ENCODE assay signal across 8 mouse cellular contexts in the genomic region with DNA sequence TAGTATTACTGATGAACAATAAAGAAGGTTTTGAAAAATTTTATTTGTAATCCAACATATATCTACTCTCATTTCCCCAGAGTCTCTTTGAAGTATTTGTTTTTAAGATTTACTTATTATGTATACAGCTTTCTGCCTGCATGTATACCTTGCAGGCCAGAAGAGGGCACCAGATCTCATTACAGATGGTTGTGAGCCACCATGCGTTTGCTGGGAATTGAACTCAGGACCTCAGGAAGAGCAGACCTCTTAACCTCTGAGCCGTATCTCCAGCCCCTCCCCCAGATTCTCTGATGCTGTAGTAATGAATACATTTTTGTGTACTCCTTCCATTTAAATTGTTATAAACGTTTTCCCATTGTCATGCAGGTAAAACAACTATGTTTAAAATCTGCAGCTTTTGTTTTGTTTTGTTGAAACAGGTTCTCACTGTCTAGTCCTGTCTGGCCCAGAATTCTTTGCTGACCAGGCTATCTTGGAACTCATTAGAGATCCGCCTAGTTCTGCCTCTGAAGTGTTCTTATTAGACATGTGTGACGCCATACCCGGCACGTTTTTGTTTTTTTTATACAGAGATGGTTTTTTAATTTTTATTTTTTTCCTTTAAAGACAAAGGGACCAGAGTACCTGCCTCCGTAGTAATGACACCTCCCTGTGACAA. TPM values are rescaled to one million over a fixed set of nuclear protein-coding genes. Genes with fewer than 3 reads are reported as not detected.
A peak's percentile ranks its signal among the peaks of the same experiment; 100 is the strongest.
DNase-seq lines count a peak whose midpoint lies in the region; ATAC-seq and TF ChIP-seq lines count a peak whose summit lies in the region.

No protein-coding gene starts in this region.

- peak; percentile 29; the same call in 1 of the 2 replicates for ATAC-seq in frontal cortex, adult (ENCODE audit: low TSS enrichment)
- no peak; the same call in 1 of the 2 replicates for ATAC-seq in limb, embryonic 15.5 days (ENCODE audit: insufficient number of reproducible peaks, low FRiP score, low TSS enrichment, low read depth)
- peak; percentile 62 for ATAC-seq in stomach, postnatal 0 days (ENCODE audit: low FRiP score, low TSS enrichment)

- peak overlapping the region; percentile 94 for H3K4me3 ChIP-seq in limb, embryonic 15.5 days
- H3K4me3 ChIP-seq in stomach, postnatal 0 days (ENCODE audit: low read depth, low read length), result peak overlapping the region; percentile 89

- H3K9ac ChIP-seq in limb, embryonic 15.5 days, result peak overlapping the region; percentile 81; the same call in 1 of the 2 replicates
- H3K9ac ChIP-seq in stomach, postnatal 0 days (ENCODE audit: low read length), result peak overlapping the region; percentile 85; the same call in 1 of the 2 replicates

- DNase-seq in frontal cortex, postnatal 14 days (ENCODE audit: low spot score in 2 of 2), result no peak
- DNase-seq in thymus, postnatal 14 days, result peak; percentile 17
- no peak for DNase-seq in thymus, postnatal 25 days
- no peak for DNase-seq in stomach, postnatal 0 days (ENCODE audit: low spot score)
- DNase-seq in frontal cortex, adult 2 months (ENCODE audit: extremely low spot score in 1 of 2, low spot score in 1 of 2), result no peak
- no peak for DNase-seq in testis, postnatal 10 days (ENCODE audit: low spot score)

- H3K9me3 ChIP-seq in limb, embryonic 15.5 days, result peaks cover 4% of the 10 kb centered on the region; the same call in 1 of the 2 replicates
- no peaks in the 10 kb centered on the region for H3K9me3 ChIP-seq in stomach, postnatal 0 days (ENCODE audit: control insufficient read depth, low read length)

- WGBS in limb, embryonic 15.5 days, result 32% methylated on average over 8 of the region's 8 CpGs
- 29% methylated on average over 8 of the region's 8 CpGs for WGBS in stomach, postnatal 0 days

- no peak for TF ChIP-seq EP300 in stomach, postnatal 0 days (optimal IDR thresholded peaks at IDR 0.05)

- TF ChIP-seq CTCF in stomach, postnatal 0 days (IDR thresholded peaks at IDR 0.05; ENCODE audit: low read depth), result peak; percentile 30; the same call in 1 of the 2 replicates

- no peaks in the 10 kb centered on the region for H3K27me3 ChIP-seq in limb, embryonic 15.5 days
- H3K27me3 ChIP-seq in stomach, postnatal 0 days (ENCODE audit: control insufficient read depth, insufficient read depth, low read length), result no peaks in the 10 kb centered on the region

- H3K36me3 ChIP-seq in limb, embryonic 15.5 days, result peaks cover 17% of the 10 kb centered on the region
- no peaks in the 10 kb centered on the region for H3K36me3 ChIP-seq in stomach, postnatal 0 days (ENCODE audit: control insufficient read depth, insufficient read depth, low read length)

- H3K4me1 ChIP-seq in limb, embryonic 15.5 days, result peaks cover 6% of the 10 kb centered on the region
- no peaks in the 10 kb centered on the region for H3K4me1 ChIP-seq in stomach, postnatal 0 days (replicated peaks; ENCODE audit: control insufficient read depth, insufficient read depth)

- no peak overlapping the region for H3K27ac ChIP-seq in limb, embryonic 15.5 days
- no peak overlapping the region for H3K27ac ChIP-seq in stomach, postnatal 0 days (replicated peaks)

- H3K4me2 ChIP-seq in limb, embryonic 15.5 days, result peak overlapping the region; percentile 66
- peak overlapping the region; percentile 80 for H3K4me2 ChIP-seq in stomach, postnatal 0 days (replicated peaks; ENCODE audit: low read depth)

RNA-seq across cellular contexts. Expression of a gene that starts 0.4 kb away (rescaled TPM):
- 35.5 and 41.5 TPM in 2 replicates for polyA plus RNA-seq in limb, embryonic 15.5 days (2015; fragmentation: Nextera tagmentation; extraction: Ambion mirVana)
- polyA plus RNA-seq in stomach, postnatal 0 days (2015; fragmentation: Nextera tagmentation; extraction: Ambion mirVana), result 27.9 and 28.2 TPM in 2 replicates
- polyA plus RNA-seq in frontal cortex, adult 2 months (2012; rRNA removed), result 32.6 and 38.3 TPM in 2 replicates

RNA-seq across cellular contexts. Expression of a gene that starts 34.3 kb away (rescaled TPM):
- polyA plus RNA-seq in limb, embryonic 15.5 days (2015; fragmentation: Nextera tagmentation; extraction: Ambion mirVana), result 122 and 128 TPM in 2 replicates
- 65.7 and 71.8 TPM in 2 replicates for polyA plus RNA-seq in stomach, postnatal 0 days (2015; fragmentation: Nextera tagmentation; extraction: Ambion mirVana)
- 76.4 and 78.9 TPM in 2 replicates for polyA plus RNA-seq in frontal cortex, adult 2 months (2012; rRNA removed)

RNA-seq across cellular contexts. Expression of a gene that starts 54.5 kb away (rescaled TPM):
- polyA plus RNA-seq in limb, embryonic 15.5 days (2015; fragmentation: Nextera tagmentation; extraction: Ambion mirVana), result not detected in 2 replicates
- polyA plus RNA-seq in stomach, postnatal 0 days (2015; fragmentation: Nextera tagmentation; extraction: Ambion mirVana), result not detected in 2 replicates
- not detected in 2 replicates for polyA plus RNA-seq in frontal cortex, adult 2 months (2012; rRNA removed)

RNA-seq across cellular contexts. Expression of a gene that starts 55.6 kb away (rescaled TPM):
- 18.8 and 34.0 TPM in 2 replicates for polyA plus RNA-seq in limb, embryonic 15.5 days (2015; fragmentation: Nextera tagmentation; extraction: Ambion mirVana)
- polyA plus RNA-seq in stomach, postnatal 0 days (2015; fragmentation: Nextera tagmentation; extraction: Ambion mirVana), result 5.1 and 5.7 TPM in 2 replicates
- 1.6 TPM in 2 replicates for polyA plus RNA-seq in frontal cortex, adult 2 months (2012; rRNA removed)
